Mouse (Mus musculus): ENCODE results near the gene Acss2. TPM values are rescaled to one million over a fixed set of nuclear protein-coding genes. Genes with fewer than 3 reads are reported as not detected.

Acss2 gene
- total RNA-seq, 2 experiments from 2014 or later: 32.1 to 42.2 TPM

GRCm38 (mm10) chr2:155628112-155628511 is 110.4 kb downstream of the Acss2 start:
- no peak for DNase-seq

- no peak for DNase-seq
These were observed 110.8 kb downstream of the Acss2 start for GRCm38 (mm10) chr2:155628519-155628918.

- no peak for DNase-seq
These were observed 111.5 kb downstream of the Acss2 start for GRCm38 (mm10) chr2:155629231-155629661.

DNA sequence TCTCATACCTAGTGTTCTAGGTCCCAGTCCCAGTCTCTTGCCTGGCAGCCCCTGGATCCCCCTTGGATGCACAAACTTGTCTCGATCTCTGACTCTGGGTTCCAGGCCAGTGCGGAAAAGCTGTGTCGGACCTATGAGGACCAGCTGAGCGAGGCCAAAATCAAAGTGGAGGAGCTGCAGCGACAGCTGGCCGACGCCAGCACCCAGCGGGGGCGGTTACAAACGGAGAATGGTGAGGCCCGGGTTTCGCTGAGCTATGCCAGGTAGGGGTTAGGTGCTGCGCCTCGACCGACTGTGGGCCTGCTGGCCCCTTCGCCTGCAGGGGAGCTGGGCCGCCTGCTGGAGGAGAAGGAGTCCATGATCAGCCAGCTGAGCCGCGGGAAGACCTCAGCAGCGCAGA is 112.4 kb downstream of the Acss2 start:
- DNase-seq: no peak

DNA sequence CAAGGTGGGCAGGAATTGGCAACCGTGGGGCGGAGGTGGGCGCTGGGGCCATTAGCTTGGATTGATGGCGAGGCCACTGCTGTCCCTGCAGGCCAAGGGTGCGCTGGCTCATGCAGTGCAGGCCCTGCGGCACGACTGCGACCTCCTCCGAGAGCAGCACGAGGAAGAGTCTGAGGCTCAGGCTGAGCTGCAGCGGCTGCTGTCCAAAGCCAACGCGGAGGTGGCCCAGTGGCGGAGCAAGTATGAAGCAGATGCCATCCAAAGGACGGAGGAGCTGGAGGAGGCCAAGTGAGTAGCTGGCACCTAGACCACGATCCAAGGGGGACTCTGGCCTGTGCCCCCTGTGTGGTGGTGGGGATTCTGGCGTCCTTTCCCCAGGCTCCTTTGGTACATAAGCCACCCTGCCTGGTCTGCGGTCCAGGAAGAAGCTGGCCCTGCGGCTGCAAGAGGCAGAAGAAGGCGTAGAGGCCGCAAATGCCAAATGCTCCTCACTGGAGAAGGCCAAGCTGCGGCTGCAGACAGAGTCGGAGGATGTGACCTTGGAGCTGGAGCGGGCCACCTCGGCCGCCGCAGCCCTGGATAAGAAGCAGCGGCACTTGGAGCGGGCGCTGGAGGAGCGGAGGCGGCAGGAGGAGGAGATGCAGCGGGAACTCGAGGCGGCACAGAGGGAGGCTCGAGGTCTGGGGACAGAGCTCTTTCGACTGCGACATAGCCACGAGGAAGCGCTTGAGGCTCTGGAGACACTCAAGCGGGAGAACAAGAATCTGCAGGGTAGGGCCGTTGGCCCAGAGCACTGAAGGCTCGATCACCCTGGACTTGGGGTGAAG is 113.1 kb downstream of the Acss2 start:
- no peak for DNase-seq

GRCm38 (mm10) chr2:155632138-155632936 is 114.6 kb downstream of the Acss2 start:
- no peak for DNase-seq

DNA sequence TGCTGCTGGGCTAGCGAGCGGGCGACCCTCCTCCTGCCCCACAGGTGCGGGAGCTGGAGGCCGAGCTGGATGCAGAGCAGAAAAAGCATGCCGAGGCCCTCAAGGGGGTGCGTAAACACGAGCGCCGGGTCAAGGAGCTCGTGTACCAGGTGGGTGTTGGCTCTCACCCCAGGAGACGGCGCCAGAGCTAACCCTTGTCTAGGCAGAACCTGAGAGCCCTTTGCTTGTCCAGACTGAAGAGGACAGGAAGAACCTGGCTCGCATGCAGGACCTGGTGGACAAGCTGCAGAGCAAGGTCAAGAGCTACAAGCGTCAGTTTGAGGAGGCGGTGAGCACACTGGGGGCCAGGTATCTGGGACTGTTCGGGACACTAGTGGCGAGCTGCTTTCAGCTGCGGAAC is 115.4 kb downstream of the Acss2 start:
- no peak for DNase-seq

GRCm38 (mm10) chr2:155633731-155634130 is 116.0 kb downstream of the Acss2 start:
- DNase-seq: no peak

DNA sequence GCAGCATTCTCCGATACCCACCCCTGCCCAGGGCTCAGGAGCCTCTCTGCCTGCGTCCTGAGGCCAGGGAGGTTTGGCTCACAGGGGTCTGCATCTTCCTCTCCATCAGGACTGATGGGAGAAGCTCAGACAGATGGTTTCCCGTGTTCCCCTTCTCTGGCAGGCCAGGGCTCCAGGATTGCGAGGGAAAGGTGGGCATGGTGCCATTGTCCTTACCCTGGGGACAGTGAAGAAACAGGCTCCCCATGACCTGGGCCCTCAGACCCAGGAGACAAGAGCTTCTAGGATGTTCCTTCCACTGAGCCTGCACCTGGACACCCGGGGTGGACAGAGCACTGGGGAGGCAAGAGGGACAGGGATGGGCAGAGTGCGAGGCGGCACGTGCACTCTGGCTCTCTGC is 116.8 kb downstream of the Acss2 start:
- DNase-seq: no peak

Small RNAs within 50 kb of the gene (microRNA-seq; reads per million reads assigned to microRNA genes)
- 4,974 to 7,831 reads per million in 2 experiments for gene Mir499

Other genes with a start within 250 kb of the Acss2 start
- 100 to 1,000 TPM; 727 to 753 TPM for gene Map1lc3a, start 241.7 kb upstream of the Acss2 start, total RNA-seq (2021)
- gene Pigu, start 160.5 kb upstream of the Acss2 start, total RNA-seq (2021): 10 to 100 TPM; 24.0 to 27.0 TPM
- 100 to 1,000 TPM; 433 to 445 TPM for gene Trp53inp2, start 136.9 kb upstream of the Acss2 start, total RNA-seq (2021)
- gene Ncoa6, start 44.1 kb upstream of the Acss2 start, total RNA-seq (2021): 10 to 100 TPM; 20.6 to 23.4 TPM
- gene Ggt7, start 289 bp downstream of the Acss2 start, total RNA-seq (2021): under 1 TPM; 0.52 to 0.59 TPM
- gene Gss, start 74.9 kb downstream of the Acss2 start, total RNA-seq (2021): 10 to 100 TPM; 14.4 to 15.6 TPM
- 10 to 100 TPM; 23.0 to 30.1 TPM for gene Myh7b, start 93.3 kb downstream of the Acss2 start, total RNA-seq (2021)
- 10 to 100 TPM; 89.4 to 90.2 TPM for gene Trpc4ap, start 174.4 kb downstream of the Acss2 start, total RNA-seq (2021)
- gene Edem2, start 211.5 kb downstream of the Acss2 start, total RNA-seq (2021): 1 to 10 TPM; 5.0 to 8.2 TPM
- gene Gm17581, start 217.9 kb downstream of the Acss2 start, total RNA-seq (2021): not detected
- gene Procr, start 233.2 kb downstream of the Acss2 start, total RNA-seq (2021): 1 to 10 TPM; 2.4 to 4.8 TPM

All from heart, adult 18-20 months (tissue).